Mouse (Mus musculus) urinary bladder, postnatal 10 days (tissue): ENCODE measurements around the gene Zfp811.

ENCODE experiments used
- DNase-seq: peaks from one replicate; pipeline ENCODE4 v3.0.0; 2022; ENCODE audit warnings: low spot score

The Zfp811 gene

GRCm38 (mm10) chr17:32753634-32754033 lies 56.1 kb downstream of the Zfp811 start:
- no peak for DNase-seq

DNA sequence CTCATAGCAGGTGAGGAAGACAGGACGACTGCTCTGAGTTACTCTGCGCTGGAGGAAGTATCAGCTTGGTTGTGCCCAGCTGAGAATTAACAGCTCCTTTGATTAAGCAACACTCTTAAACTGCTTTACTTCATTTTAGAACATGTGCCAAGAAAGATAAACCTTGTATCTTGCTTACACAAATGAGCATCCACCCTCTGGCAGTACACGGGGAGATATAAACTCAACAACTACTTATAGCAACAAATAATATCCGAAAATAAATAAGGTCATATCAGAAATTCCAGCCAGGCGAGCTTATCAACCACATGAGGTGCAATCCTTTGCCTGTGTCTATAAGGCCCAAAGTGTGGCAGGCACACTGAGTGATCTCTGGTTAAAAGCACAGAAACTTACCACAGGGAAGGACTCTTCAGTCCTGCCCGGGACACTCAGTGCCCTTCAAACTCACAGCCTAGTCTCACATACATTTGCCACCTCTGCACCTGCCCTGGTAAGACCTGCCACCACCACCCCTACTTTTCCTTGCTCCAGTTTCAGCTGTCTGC lies 56.8 kb downstream of the Zfp811 start:
- DNase-seq, result no peak

DNA sequence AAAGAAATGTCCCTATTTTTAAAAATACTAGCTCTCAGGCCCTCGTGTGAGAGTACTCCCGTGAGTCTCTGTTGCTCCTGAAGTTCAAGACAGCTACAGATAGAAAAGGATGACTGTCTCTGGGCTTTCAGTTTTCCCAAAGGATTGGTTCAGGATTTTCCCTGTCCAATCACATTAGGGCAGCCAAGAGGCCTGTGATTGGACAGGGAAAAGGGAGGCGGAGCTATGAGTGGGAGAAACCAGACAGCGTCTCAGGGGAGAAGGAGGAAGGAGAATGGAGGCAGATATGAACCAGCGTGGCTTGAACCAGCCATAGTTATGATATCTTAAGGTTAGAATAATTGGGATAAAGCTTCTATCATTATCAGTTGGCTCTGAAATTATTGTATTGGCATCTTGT lies 59.1 kb downstream of the Zfp811 start:
- DNase-seq, result no peak
